Mouse (Mus musculus): ENCODE results near the gene Tbc1d21.
A peak's percentile ranks its signal among the peaks of the same experiment; 100 is the strongest.

Tbc1d21 gene

GRCm38 (mm10) chr9:58336650-58337281 is 33.5 kb downstream of the Tbc1d21 start:
- no peak for DNase-seq

GRCm38 (mm10) chr9:58331276-58331675 is 39.0 kb downstream of the Tbc1d21 start:
- no peak for DNase-seq

DNA sequence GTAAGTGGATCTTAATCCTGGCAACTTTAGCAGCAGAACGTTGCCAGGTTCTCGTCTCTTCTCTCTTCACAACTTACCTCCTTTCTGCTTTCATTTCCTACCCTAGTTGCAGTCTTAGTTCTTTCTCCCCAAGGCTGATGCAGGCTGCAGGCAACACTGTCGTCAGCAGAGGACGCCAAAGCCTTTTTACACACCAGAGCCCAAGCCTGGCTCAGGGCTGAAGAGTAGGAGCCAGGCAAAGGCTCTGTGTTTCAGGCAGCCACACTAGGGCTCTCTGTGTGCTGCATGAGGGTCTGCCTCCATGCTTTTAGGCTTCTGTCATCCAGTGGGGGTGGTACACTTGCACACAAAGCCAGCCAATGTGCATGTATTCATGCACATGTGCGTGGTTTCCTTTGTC is 40.0 kb downstream of the Tbc1d21 start:
- peak; percentile 50 for DNase-seq

- DNase-seq = no peak
Measured at GRCm38 (mm10) chr9:58327382-58327781, 42.9 kb downstream of the Tbc1d21 start.

DNA sequence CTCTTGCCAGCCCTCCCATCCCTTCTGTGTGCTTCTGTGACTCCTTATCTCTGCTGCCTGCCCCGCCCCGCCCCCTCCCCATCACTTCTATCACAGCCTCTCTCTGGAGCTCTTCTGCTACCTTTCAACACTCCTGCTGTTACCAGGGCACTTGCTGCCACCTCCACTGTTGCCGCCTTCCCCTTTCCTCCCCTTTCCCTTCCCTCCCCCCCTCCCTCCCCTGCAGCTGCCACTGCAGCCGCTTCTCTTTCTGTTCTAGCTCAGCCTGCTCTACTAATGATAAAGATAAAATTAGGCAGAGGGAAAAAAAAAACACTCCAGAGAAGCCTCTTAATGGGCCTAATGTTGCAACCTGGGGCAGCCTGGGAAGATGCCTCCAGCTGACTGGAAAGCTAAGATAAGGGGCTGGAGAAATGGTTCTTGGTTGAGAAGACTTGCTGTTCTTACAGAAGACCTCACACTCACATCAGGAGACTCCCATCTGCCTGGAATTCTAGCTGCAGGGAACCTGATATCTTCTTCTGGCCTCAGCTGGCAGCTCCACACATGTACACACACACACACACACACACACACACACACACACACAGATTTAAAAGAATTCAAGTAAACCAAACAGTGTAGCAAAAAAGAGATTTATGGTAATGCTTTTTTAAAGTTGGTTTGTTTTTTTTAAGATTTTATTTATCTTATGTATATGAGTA is 43.6 kb downstream of the Tbc1d21 start:
- no peak for DNase-seq

- peak; percentile 35 for DNase-seq
Measured at GRCm38 (mm10) chr9:58321681-58322080, 48.6 kb downstream of the Tbc1d21 start.

GRCm38 (mm10) chr9:58318317-58318716 is 51.9 kb downstream of the Tbc1d21 start:
- no peak for DNase-seq

DNA sequence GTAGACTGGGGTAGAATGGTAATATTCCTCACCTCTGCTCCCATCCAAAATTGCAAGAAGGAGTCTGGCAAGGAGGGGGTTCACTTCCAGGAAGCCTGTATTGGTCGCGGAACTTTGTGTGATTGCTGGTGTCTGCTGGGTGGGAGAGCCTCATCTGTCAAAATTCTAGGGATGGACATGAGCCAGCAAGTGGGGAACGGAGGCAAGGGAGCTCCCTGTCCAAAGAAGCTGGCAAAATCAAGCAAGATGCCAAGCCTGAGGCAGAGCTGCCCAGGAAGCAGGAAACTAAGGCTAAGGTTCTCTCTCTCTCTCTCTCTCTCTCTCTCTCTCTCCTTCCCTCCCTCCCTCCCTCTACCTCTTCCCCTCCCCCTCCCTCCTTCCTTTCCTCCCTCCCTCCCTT is 52.9 kb downstream of the Tbc1d21 start:
- DNase-seq = no peak

GRCm38 (mm10) chr9:58316784-58317183 is 53.5 kb downstream of the Tbc1d21 start:
- DNase-seq = no peak

DNA sequence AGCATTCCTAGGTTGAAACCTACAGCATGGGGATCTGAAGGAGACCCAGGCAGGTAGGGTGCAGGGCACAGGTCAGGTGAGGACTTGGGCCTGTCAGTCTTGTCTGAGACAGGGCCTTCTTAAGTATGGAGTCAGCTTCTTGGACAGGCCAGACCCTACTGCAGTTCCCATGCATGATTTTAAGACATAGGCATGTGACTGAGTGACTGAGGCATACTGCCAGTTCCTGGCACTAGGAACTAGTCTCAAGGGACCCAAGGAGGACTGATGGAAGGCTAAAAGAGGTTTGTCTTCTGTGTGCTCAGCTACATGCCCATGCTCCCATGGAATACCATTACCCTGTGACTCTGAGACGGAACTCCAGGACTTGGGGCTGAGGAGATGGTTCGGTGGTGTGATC is 54.4 kb downstream of the Tbc1d21 start:
- no peak for DNase-seq

- no peak for DNase-seq
Measured at GRCm38 (mm10) chr9:58314682-58315360, 55.4 kb downstream of the Tbc1d21 start.

- DNase-seq = no peak
Measured at GRCm38 (mm10) chr9:58312944-58313359, 57.3 kb downstream of the Tbc1d21 start, which contains the start of gene Loxl1. TSS of gene Loxl1 (minus strand) at chr9:58313186.

- DNase-seq = peak; percentile 28
Measured at GRCm38 (mm10) chr9:58312196-58312943, 57.9 kb downstream of the Tbc1d21 start.

DNA sequence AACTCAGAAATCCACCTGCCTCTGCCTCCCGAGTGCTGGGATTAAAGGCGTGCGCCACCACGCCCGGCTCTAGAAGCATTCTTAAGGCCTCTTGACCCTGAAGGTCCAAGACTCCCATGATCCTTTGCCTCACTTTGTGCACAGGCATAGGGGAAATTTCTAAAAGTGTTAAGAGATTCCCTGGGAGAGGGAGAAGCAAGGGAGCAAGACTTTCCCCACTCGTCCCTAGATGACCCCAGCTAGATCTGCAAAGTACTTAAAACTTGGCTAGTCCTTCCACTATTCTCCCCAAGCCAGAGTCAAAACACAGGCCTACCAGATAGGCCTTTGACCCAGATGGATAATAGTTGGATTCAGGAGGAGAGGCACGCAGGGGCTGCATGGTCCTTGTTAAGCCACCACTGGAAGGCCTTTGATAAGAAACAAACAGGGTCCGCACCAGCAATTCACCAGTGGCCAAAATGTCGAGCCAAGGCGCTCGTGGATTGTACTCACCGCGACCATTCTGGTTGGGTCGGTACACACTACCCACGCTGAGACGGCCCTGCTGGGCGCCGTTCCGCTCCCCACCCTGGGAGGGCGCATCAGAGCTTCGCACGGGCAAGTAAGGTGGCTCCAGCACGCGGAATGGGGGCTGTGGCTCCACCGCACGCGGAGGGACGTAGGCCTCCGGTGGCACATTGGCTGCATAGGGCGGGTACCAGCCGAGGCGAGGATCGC is 58.9 kb downstream of the Tbc1d21 start:
- DNase-seq = peak; percentile 36

GRCm38 (mm10) chr9:58310043-58310660 is 60.1 kb downstream of the Tbc1d21 start:
- DNase-seq = no peak
